Mouse (Mus musculus) layer of hippocampus, adult 2 months (tissue): ENCODE data around the gene Mbnl1. TPM values are rescaled to one million over a fixed set of nuclear protein-coding genes. Genes with fewer than 3 reads are reported as not detected.

ENCODE experiments used
- DNase-seq, 2 experiments: peaks; one replicate each; pipeline ENCODE4 v3.0.0; 2022; ENCODE audit warnings: low spot score in 2 of 2
- H3K27ac ChIP-seq: fragments of 200-600 bp; 2 replicates; pipeline ENCODE4 v1.8.1; 2022
- H3K4me3 ChIP-seq: fragments of 200-600 bp; 2 replicates; pipeline ENCODE4 v1.8.1; 2022; ENCODE audit warnings: mild to moderate bottlenecking
- CTCF ChIP-seq: fragments of 200-600 bp; conservative IDR thresholded peaks from 2 replicates; pipeline ENCODE4 v1.8.1; 2022; ENCODE audit warnings: antibody characterized with exemption, mild to moderate bottlenecking, moderate library complexity
- total RNA-seq, 2 experiments: library from RNA; stranded (reverse); gene quantifications; 2 replicates each; pipeline ENCODE4 v1.2.3; 2021

Gene Mbnl1
- total RNA-seq, 2 experiments from 2014 or later = 121 to 127 TPM

DNA sequence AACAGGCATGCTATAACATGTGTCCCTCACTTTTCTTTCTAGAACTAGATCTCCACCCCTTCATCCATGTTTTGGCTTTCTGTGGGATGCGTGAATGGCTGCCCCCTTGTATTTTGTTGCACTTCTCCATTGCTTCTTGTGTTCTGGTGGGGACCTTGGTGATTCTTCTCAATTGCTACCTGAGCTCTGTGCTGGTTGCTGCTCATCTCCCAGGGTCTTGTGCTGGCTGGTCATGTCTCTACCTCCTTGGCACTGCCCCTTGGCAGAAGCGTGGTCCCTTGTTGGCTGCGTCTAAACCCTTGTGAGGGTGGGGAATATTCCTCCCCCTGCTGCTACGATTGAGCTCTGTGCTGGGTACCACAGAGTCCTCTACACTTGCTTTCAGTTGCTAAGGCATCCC is 74.3 kb downstream of the Mbnl1 start:
- no peak for TF ChIP-seq CTCF
- Histone ChIP-seq H3K27ac (no peak overlapping the region), H3K4me3 (no peak overlapping the region)
- DNase-seq = no peak

- DNase-seq = no peak
- 0 out of 2 replicates have a peak overlapping the region, but pooled peaks have one; percentile 16 for H3K27ac ChIP-seq
- no peak for TF ChIP-seq CTCF
- H3K4me3 ChIP-seq = no peak overlapping the region
Observed at GRCm38 (mm10) chr3:60550492-60550891, 77.9 kb downstream of the Mbnl1 start.

GRCm38 (mm10) chr3:60551650-60552049 is 79.0 kb downstream of the Mbnl1 start:
- H3K27ac ChIP-seq = peak overlapping the region; percentile 36; the same call in 1 of the 2 replicates
- peak in 1 of 2 experiments; percentile 35 for DNase-seq
- no peak for TF ChIP-seq CTCF
- no peak overlapping the region for H3K4me3 ChIP-seq

GRCm38 (mm10) chr3:60553011-60553410 is 80.4 kb downstream of the Mbnl1 start:
- DNase-seq = no peak
- TF ChIP-seq CTCF = no peak

GRCm38 (mm10) chr3:60556596-60556995 is 84.0 kb downstream of the Mbnl1 start:
- no peak for TF ChIP-seq CTCF
- no peak for DNase-seq
- Histone ChIP-seq H3K27ac (no peak overlapping the region), H3K4me3 (no peak overlapping the region)

More at GRCm38 (mm10) chr3:60553011-60553410, 80.4 kb downstream of the Mbnl1 start:
- H3K27ac ChIP-seq = no peak overlapping the region
- H3K4me3 ChIP-seq = no peak overlapping the region

DNA sequence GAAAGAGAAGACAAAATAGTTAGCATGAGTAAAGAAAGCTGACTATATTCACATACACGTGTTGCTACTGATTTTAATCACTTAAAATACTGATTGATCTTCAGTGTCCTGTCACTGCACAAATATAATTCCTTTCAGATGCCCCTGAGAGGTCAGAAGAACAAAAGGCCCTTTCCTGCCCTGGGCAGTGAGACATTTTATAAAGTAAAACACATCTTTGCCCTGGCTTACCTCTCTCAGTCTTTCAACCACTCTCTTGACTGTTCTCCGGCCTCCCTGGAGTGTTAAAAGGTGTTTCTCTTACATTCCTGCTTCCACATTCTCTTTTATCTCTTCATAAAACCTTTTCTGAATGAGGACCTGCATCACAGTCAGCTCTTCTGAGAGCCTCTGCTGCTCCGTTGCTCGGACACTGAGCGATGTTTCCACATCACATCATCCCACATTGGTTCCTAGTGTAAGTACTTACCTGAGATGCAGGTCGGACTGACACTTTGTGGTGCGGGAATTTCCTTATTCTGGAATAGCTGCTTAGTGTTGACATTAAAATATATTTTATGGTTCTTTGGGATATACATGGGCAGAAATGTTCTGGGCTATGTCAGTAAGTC is 85.7 kb downstream of the Mbnl1 start:
- no peak for DNase-seq
- TF ChIP-seq CTCF = no peak
- H3K4me3 ChIP-seq = no peak overlapping the region
- H3K27ac ChIP-seq = no peak overlapping the region

- no peak for DNase-seq
- H3K27ac ChIP-seq = no peak overlapping the region
- TF ChIP-seq CTCF = no peak
- H3K4me3 ChIP-seq = no peak overlapping the region
Observed at GRCm38 (mm10) chr3:60559762-60560161, 87.1 kb downstream of the Mbnl1 start.

GRCm38 (mm10) chr3:60563529-60564243 is 91.1 kb downstream of the Mbnl1 start:
- no peak for DNase-seq
- H3K27ac ChIP-seq = peak overlapping the region; percentile 64
- TF ChIP-seq CTCF = no peak
- no peak overlapping the region for H3K4me3 ChIP-seq

- Histone ChIP-seq H3K27ac (peak overlapping the region; percentile 64), H3K4me3 (no peak overlapping the region)
- TF ChIP-seq CTCF = no peak
- no peak for DNase-seq
Observed at GRCm38 (mm10) chr3:60564244-60564643, 91.6 kb downstream of the Mbnl1 start.

DNA sequence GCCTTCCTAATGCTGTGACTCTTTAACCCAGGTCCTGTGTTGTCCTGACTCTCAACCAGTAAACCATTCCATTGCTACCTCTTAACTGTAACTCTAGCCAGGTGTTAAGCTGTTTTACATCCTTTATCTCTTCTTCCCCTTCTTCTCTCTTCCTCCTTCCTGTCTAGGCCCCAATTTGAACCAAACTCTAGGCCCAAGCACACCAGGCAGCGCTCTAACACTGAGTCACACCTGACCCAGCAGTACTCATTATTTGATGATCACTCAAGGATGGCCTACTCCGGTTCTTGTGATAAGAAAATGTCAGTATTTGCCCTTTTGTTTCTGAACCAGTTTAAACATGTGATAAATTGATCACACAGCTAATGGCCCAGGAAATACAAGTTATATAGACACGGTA is 92.6 kb downstream of the Mbnl1 start:
- H3K4me3 ChIP-seq = no peak overlapping the region
- DNase-seq = no peak
- peak overlapping the region; percentile 64; the same call in 1 of the 2 replicates for H3K27ac ChIP-seq
- TF ChIP-seq CTCF = no peak

- Histone ChIP-seq H3K27ac (peak overlapping the region; percentile 52), H3K4me3 (no peak overlapping the region)
- no peak for DNase-seq
- no peak for TF ChIP-seq CTCF
Observed at GRCm38 (mm10) chr3:60565950-60566349, 93.3 kb downstream of the Mbnl1 start.

- no peak for DNase-seq
- H3K27ac ChIP-seq = peak overlapping the region; percentile 73; the same call in 1 of the 2 replicates
- TF ChIP-seq CTCF = no peak
- no peak overlapping the region for H3K4me3 ChIP-seq
Observed at GRCm38 (mm10) chr3:60568171-60568684, 95.6 kb downstream of the Mbnl1 start.

DNA sequence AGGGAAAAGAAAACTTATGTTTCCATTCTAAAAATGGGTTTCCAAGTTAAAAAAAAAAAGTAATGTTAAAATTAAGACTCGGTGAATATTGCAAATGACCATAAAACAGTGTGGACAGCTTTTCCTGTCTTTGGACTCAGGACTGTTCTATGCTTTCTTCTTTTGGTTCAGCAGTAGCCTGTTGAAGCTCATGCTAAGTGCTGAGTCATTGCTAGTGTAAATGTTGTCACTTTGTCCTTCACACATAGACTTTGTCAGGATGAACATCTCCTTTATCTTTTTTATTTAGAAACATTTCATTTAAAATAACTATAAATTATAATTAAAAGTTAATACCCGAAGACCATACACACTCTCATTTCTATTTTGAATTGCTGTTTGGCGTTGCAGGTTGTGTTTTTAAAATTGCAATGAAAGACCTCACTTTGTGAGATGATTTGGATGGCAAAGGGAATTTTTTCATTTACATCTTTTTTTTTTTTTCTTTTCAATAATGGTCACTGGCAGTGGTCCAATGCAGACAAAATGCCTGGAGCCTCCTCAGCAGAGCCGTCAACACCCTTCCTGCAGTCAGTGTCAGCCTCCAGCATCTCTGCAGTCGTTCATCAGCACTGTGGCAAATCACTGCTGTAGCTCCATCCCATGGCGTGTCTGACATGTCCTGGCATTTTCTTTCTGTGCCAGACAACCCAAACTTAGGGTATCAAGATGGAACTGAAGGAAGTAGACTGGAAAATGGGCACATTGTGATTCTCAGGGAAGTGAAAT is 96.4 kb downstream of the Mbnl1 start:
- Histone ChIP-seq H3K27ac (peak overlapping the region; percentile 73), H3K4me3 (no peak overlapping the region)
- no peak for TF ChIP-seq CTCF
- no peak for DNase-seq
